Mouse (Mus musculus): ENCODE measurements around the gene Ctnna2.

GRCm38 (mm10) chr6:77569851-77570250 is 409.6 kb downstream of the Ctnna2 start:
- TF ChIP-seq POLR2AphosphoS2 (IDR thresholded peaks at IDR 0.05; ENCODE audit: insufficient read length, low read depth) (no peak), TCF12 (IDR thresholded peaks at IDR 0.05; ENCODE audit: insufficient read depth, poor library complexity, severe bottlenecking) (no peak), MYOD1 (IDR thresholded peaks at IDR 0.05; ENCODE audit: control insufficient read depth in 1 of 3, insufficient read length in 2 of 3, low read depth in 2 of 3) (no peak), MAX (IDR thresholded peaks at IDR 0.05; ENCODE audit: low read depth) (no peak), POLR2A (IDR thresholded peaks at IDR 0.05; ENCODE audit: insufficient read length, low read depth) (no peak), MYOG (IDR thresholded peaks at IDR 0.05; ENCODE audit: control insufficient read depth in 1 of 3, insufficient read depth in 1 of 3, insufficient read length in 2 of 3, low read depth in 2 of 3) (no peak)
